Mouse (Mus musculus) layer of hippocampus, postnatal 36 days (tissue): ENCODE results near the gene Rab34. TPM values are rescaled to one million over a fixed set of nuclear protein-coding genes. Genes with fewer than 3 reads are reported as not detected.
A peak's percentile ranks its signal among the peaks of the same experiment; 100 is the strongest.

Experiments
- DNase-seq, 2 experiments: peaks; one replicate each; pipeline ENCODE4 v3.0.0; 2022
- total RNA-seq, 2 experiments: library from RNA; stranded (reverse); gene quantifications; 2 replicates each; pipeline ENCODE4 v1.2.3; 2021

The Rab34 gene
- total RNA-seq, result 10 to 100 TPM; 26.8 to 28.5 TPM

DNA sequence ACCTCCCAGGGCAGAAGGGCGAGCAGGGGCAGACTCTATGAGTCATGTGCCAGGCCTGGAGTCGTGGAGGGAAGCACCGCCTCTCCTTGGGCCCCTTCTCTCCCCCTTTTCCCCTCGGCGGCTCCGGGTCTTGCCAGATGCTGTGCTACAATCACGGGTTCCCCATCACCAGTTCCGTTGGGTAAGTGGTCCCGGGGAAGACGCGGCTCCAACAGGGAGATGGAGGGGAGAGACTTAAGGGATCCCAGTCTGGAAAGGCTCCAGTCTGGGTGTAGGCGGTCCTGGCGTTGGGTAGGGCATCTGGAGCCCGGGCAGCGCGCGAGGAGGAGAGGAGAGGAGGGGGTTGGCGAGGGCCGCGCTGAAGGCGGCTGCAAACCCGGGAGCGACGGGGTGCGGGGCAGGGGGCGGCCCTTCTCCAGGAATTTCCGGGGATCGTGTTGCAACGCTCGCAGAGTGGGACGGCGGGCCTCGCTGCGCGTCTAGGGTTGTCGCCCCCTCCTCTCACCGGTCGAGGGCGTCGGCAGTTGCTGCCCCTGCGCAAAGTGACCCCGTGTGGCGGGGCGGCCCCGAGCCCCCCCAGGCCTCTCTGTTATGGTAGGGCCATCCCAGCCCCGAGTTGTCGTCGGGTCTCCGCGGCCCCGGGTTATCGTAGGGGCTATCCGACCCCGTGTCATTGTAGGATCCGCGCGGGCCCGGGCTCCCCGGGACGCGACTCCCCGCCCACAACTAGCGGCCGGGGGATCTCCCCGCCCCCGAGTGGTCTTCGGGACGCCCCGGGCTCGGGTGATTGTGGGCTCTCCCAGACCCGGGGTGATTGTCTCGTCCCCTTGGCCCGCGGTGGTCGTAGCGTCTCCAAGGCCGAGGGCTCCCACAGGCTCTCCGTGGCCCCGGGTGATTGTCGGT lies at the start of gene Rab34:
Rab34 (plus strand) TSS at position 100 of the 903 bp plus-strand sequence.
- DNase-seq, result peak; percentile 77 to 82

DNA sequence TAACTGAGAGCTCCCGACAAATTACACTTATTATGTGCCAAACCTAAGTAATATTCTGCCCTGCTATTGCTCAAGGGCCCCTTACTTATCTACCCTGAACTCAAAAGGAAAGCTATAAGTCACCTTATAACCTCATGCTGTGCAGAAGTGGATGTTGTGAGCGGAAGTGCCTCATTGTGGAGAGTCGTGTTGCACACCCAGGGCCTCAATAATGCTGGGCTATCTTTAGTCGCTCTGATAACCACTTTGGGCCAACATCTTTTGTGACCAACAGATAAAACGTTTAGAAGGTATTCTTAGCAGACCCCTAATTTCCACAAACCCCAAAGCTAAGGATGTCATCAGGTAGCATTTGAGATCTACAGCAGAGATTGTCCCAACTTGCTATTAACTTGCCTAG lies 47.6 kb upstream of the Rab34 start:
- DNase-seq, result no peak

- DNase-seq, result no peak
These were observed 44.7 kb upstream of the Rab34 start for GRCm38 (mm10) chr11:78143520-78143919.

- no peak for DNase-seq
These were observed 42.1 kb upstream of the Rab34 start for GRCm38 (mm10) chr11:78146168-78146567.

GRCm38 (mm10) chr11:78146707-78147543 lies 41.3 kb upstream of the Rab34 start:
- DNase-seq, result no peak

DNA sequence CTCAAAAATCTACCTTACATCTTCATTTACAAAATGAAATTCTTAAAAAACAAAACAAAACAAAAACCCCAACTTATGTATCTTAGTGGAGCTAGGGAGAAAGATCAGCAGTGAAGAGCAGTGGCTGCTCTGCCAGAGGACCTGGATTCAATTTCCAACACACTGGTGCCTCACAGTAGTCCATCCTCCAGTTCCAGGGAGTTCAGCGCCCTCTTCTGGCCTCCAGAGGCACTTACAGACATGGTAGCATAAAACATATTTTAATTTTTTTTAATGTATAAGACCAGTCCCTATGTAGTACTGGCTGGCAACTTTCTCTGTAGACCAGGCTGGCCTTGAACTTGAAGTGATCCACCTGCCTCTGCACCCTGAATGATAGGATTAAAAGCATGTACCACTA lies 37.1 kb upstream of the Rab34 start:
- no peak for DNase-seq

- peak; percentile 84 to 86 for DNase-seq
These were observed 35.7 kb upstream of the Rab34 start for GRCm38 (mm10) chr11:78152299-78153231.

GRCm38 (mm10) chr11:78153778-78154177 lies 34.5 kb upstream of the Rab34 start:
- DNase-seq, result no peak

DNA sequence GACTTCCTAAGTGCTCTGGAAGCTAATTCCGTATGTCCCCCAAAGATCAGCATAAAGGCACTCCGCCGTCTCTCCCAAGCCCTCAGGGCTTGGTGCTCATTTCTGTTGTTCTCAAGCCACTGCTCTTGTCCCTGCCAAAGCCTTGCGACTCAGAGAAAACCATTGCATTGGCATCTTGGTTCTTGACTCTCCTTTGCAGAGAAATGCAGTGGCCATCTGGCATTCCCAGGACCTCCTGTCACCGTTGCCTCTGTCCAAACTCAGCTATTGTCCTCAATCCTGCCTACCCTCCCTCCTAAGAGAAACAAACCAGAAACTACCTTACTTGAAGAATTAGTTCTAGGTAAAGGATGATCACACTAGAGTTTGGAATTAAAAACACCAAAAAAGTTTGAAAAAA lies 32.6 kb upstream of the Rab34 start:
- no peak for DNase-seq

- DNase-seq, result no peak
These were observed 32.0 kb upstream of the Rab34 start for GRCm38 (mm10) chr11:78156156-78156699.

DNA sequence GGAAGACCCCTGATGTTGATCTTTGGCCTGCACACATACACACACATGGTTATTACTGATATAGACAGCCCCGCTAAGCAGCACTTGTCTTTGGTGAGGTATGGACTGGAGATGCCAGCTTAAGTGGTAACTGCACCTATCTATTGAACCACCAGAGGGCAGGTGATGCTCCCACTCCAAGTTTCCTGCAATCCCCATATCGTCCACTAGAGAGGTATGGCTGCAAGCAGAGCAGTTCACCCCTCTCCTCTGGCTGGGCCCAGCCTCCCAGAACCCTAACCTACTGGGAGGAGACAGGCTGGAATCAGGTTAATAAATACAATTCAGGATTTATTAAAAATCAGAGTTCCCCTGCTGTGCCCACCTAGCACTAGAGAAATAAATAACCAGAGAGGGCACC lies 29.1 kb upstream of the Rab34 start:
- peak in 1 of 2 experiments; percentile 64 for DNase-seq

- no peak for DNase-seq
These were observed 28.7 kb upstream of the Rab34 start for GRCm38 (mm10) chr11:78159557-78159956.

GRCm38 (mm10) chr11:78160171-78160570 lies 28.1 kb upstream of the Rab34 start:
- no peak for DNase-seq

- no peak for DNase-seq
These were observed 27.6 kb upstream of the Rab34 start for GRCm38 (mm10) chr11:78160675-78161074.

DNA sequence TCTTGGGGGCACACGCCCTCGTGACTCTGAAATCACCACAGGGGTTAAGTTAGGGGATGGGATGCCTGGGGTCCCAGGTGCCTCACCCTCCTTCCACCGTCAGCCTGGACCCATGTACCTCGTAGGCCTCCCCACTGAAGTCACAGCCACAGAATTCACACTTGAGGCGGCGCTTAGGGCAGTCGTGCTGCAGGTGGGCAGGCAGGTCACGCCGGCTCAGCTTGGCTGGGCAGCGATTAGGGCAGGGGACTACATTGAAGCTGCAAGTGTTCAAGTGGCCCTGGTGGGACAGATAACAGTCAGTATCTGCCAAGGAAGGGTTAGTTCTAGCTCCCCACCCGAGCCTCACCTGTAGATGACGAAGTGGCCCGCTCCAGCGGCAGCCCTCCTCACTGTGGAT lies 27.1 kb upstream of the Rab34 start:
- no peak for DNase-seq

- no peak for DNase-seq
These were observed 26.3 kb upstream of the Rab34 start for GRCm38 (mm10) chr11:78161968-78162367.

DNA sequence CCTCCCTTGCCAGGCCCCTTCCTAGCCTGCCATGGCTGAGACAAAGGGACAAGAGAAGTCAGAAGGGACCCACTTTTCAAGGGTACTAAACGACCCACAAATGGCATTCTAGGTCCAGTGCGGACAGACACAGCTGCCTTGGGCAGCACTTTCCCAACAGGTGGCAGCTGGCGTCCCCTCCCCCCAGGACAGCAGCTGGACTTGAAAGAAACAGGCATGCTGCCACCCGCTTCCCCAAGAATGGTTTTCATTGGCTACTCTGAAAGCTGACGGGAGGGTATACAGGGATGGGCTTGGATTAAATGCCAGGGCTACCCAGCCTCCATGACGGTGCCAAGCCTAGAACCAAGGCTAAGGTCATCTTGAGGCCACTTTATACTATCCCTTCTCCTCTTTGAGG lies 25.7 kb upstream of the Rab34 start:
- no peak for DNase-seq

- DNase-seq, result no peak
These were observed 25.2 kb upstream of the Rab34 start for GRCm38 (mm10) chr11:78163045-78163444.

DNA sequence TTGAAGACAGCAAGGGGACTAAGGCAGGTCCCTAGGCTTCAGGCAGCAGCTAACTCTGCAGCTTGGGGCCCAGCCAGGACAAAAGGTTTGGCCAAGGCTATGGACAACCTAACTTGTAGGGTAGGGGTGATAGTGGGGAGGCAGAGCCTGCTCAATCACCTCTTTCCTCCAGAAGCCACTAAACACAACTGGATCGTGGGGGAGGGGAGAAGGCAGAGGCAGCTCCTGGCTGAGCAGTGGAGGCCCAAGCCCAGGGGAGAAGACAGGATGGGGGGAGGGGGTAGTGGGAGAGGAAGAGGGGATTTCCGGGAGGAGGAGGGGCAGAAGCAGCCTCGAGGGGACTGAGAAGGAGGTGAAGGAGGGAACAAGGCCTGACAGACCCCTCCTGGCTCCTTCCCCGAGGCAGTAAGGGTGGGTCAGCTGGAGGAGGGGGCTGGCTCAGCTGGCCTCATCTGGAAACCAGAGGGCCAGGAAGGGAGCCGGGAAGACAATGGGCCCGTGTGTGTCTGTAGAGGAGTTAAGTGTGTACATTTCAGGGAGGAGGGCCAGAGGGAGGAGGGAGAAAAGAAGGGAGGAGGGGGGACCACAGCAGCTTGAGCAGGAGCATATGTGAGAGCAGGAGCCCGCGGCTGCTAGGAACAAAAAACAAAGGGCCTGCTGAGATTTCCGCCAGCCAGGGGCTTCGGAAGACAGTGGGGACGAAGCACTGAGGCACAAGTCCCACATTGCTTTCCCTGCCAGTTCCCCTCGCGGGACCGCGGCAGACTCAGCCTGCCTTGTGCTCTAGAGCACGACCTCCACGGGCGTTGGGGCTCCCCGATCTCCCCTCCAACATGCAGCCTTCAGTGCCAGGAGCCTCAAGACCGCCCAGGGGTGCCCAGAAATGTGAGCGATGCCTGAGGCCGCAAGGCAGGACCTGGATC lies 24.3 kb upstream of the Rab34 start:
- DNase-seq, result no peak

GRCm38 (mm10) chr11:78164604-78164923 lies 23.7 kb upstream of the Rab34 start:
- DNase-seq, result no peak
